30 mouse cellular contexts compared by ENCODE assay signal in genomic region chr2:32839261-32839660, GRCm38 (mm10). TPM values are rescaled to one million over a fixed set of nuclear protein-coding genes. Genes with fewer than 3 reads are reported as not detected.
DNase-seq lines count a peak whose midpoint lies in the region; ATAC-seq and TF ChIP-seq lines count a peak whose summit lies in the region.
"Had no signal": no experiment of that assay in that cellular context is flagged by ENCODE, and none has a peak within 500 bp of the region (broad histone marks: within the 10 kb centered on the region; RNA-seq: fewer than 3 reads in every experiment).

No protein-coding gene starts in this region.

- TF ChIP-seq POLR2A in olfactory bulb, adult 2 months (IDR thresholded peaks at IDR 0.05; ENCODE audit: insufficient read depth, low read depth, low read length) = no peak

- no peaks in the 10 kb centered on the region for H3K9me3 ChIP-seq in heart, embryonic 11.5 days (replicated peaks; ENCODE audit: control insufficient read depth, low read length)
- H3K9me3 ChIP-seq in heart, embryonic 16.5 days (replicated peaks; ENCODE audit: control insufficient read depth, low read length) = no peaks in the 10 kb centered on the region
- H3K9me3 ChIP-seq in midbrain, embryonic 13.5 days = no peaks in the 10 kb centered on the region
- H3K9me3 ChIP-seq in midbrain, embryonic 16.5 days (replicated peaks; ENCODE audit: control insufficient read depth, low read length, poor library complexity, severe bottlenecking) = no peaks in the 10 kb centered on the region
- H3K9me3 ChIP-seq: embryonic facial prominence, embryonic 13.5 days; forebrain, embryonic 10.5 days; forebrain, embryonic 15.5 days; hindbrain, embryonic 10.5 days; intestine, embryonic 15.5 days; limb, embryonic 12.5 days; liver, embryonic 15.5 days; neural tube, embryonic 13.5 days; stomach, embryonic 15.5 days had no signal

- H3K27ac ChIP-seq in heart, embryonic 11.5 days (ENCODE audit: low read depth, low read length) = peak overlapping the region; percentile 32; the same call in 1 of the 2 replicates
- H3K27ac ChIP-seq in heart, embryonic 16.5 days (ENCODE audit: low read length) = peak overlapping the region; percentile 80
- H3K27ac ChIP-seq in midbrain, embryonic 13.5 days = 0 out of 2 replicates have a peak overlapping the region, but pooled peaks have one; percentile 19
- H3K27ac ChIP-seq in midbrain, embryonic 16.5 days (ENCODE audit: low read length) = no peak overlapping the region
- peak overlapping the region; percentile 98 for H3K27ac ChIP-seq in olfactory bulb, adult 2 months (ENCODE audit: insufficient read depth, low read depth, low read length)
- H3K27ac ChIP-seq: embryonic facial prominence, embryonic 13.5 days; forebrain, embryonic 15.5 days; hindbrain, embryonic 10.5 days; hindbrain, postnatal 0 days; intestine, embryonic 15.5 days; kidney, postnatal 0 days; limb, embryonic 12.5 days; liver, embryonic 15.5 days; neural tube, embryonic 13.5 days; stomach, embryonic 15.5 days had no signal

- no peak for DNase-seq in heart, postnatal 25 days (ENCODE audit: low spot score)
- DNase-seq in heart, adult 18-20 months = no peak
- DNase-seq in yolk sac, embryonic 10.5 days (ENCODE audit: low spot score) = no peak
- DNase-seq: adrenal gland, postnatal 25 days; B cell, adult 2 months; cerebellum, adult 18-20 months; cerebellum, postnatal 14 days; gastrocnemius, postnatal 10 days; kidney, adult 2 months; kidney, postnatal 4 days; lung, embryonic 14.5 days; lung, postnatal 14 days; right cerebral cortex, postnatal 14 days had no signal

- H3K4me2 ChIP-seq in heart, embryonic 11.5 days = no peak overlapping the region
- H3K4me2 ChIP-seq in heart, embryonic 16.5 days (ENCODE audit: low read depth, low read length) = no peak overlapping the region
- H3K4me2 ChIP-seq in midbrain, embryonic 13.5 days (replicated peaks) = no peak overlapping the region
- H3K4me2 ChIP-seq in midbrain, embryonic 16.5 days (ENCODE audit: low read length) = no peak overlapping the region
- H3K4me2 ChIP-seq: embryonic facial prominence, embryonic 13.5 days; forebrain, embryonic 15.5 days; intestine, embryonic 15.5 days; limb, embryonic 12.5 days; liver, embryonic 15.5 days; lung, embryonic 14.5 days; neural tube, embryonic 13.5 days; stomach, embryonic 15.5 days had no signal

- peak overlapping the region; percentile 30; the same call in 1 of the 2 replicates for H3K9ac ChIP-seq in heart, embryonic 11.5 days (ENCODE audit: low read depth, low read length)
- H3K9ac ChIP-seq in heart, embryonic 16.5 days (ENCODE audit: low read length) = peak overlapping the region; percentile 47
- no peak overlapping the region for H3K9ac ChIP-seq in midbrain, embryonic 13.5 days (replicated peaks)
- no peak overlapping the region for H3K9ac ChIP-seq in midbrain, embryonic 16.5 days (ENCODE audit: low read depth, low read length)
- H3K9ac ChIP-seq: forebrain, embryonic 15.5 days; intestine, embryonic 15.5 days; limb, embryonic 12.5 days; liver, embryonic 15.5 days; lung, embryonic 14.5 days; neural tube, embryonic 13.5 days; stomach, embryonic 15.5 days had no signal

- no peak for TF ChIP-seq CTCF in olfactory bulb, adult 2 months (IDR thresholded peaks at IDR 0.05; ENCODE audit: insufficient read depth, low read depth, low read length)

- H3K36me3 ChIP-seq in heart, embryonic 11.5 days (ENCODE audit: control insufficient read depth, insufficient read depth, low read length) = no peaks in the 10 kb centered on the region
- H3K36me3 ChIP-seq in heart, embryonic 16.5 days (ENCODE audit: control insufficient read depth, insufficient read depth) = no peaks in the 10 kb centered on the region
- H3K36me3 ChIP-seq in midbrain, embryonic 13.5 days = peaks cover 17% of the 10 kb centered on the region
- H3K36me3 ChIP-seq in midbrain, embryonic 16.5 days (ENCODE audit: control insufficient read depth, insufficient read depth, low read length) = no peaks in the 10 kb centered on the region
- H3K36me3 ChIP-seq: embryonic facial prominence, embryonic 13.5 days; intestine, embryonic 15.5 days; limb, embryonic 12.5 days; liver, embryonic 15.5 days; stomach, embryonic 15.5 days had no signal

- ATAC-seq in heart, embryonic 11.5 days (replicated peaks; ENCODE audit: insufficient number of reproducible peaks, low FRiP score, low TSS enrichment) = no peak
- ATAC-seq in heart, embryonic 16.5 days (replicated peaks; ENCODE audit: extremely low read depth, insufficient read depth, low FRiP score) = no peak
- ATAC-seq in midbrain, embryonic 13.5 days = no peak
- no peak for ATAC-seq in midbrain, embryonic 16.5 days
- ATAC-seq: forebrain, embryonic 15.5 days; hindbrain, postnatal 0 days; intestine, embryonic 15.5 days had no signal

- no peaks in the 10 kb centered on the region for H3K27me3 ChIP-seq in heart, embryonic 11.5 days (ENCODE audit: control insufficient read depth, insufficient read depth, low read length)
- H3K27me3 ChIP-seq in heart, embryonic 16.5 days (ENCODE audit: control insufficient read depth, insufficient read depth, low read length) = no peaks in the 10 kb centered on the region
- H3K27me3 ChIP-seq in midbrain, embryonic 13.5 days = no peaks in the 10 kb centered on the region
- H3K27me3 ChIP-seq in midbrain, embryonic 16.5 days (ENCODE audit: control insufficient read depth, insufficient read depth, low read depth, low read length) = no peaks in the 10 kb centered on the region
- H3K27me3 ChIP-seq: embryonic facial prominence, embryonic 13.5 days; forebrain, embryonic 15.5 days; intestine, embryonic 15.5 days; limb, embryonic 12.5 days; liver, embryonic 15.5 days; neural tube, embryonic 13.5 days; stomach, embryonic 15.5 days had no signal

- intact Hi-C loops in heart, postnatal 25 days (cut with DNase I) = no loop called here

- 44% methylated on average over 2 of the region's 2 CpGs for WGBS in heart, embryonic 11.5 days (ENCODE audit: insufficient replicate concordance)
- 57% methylated on average over 2 of the region's 2 CpGs for WGBS in heart, embryonic 16.5 days
- 81% methylated on average over 2 of the region's 2 CpGs for WGBS in midbrain, embryonic 13.5 days
- 72% methylated on average over 2 of the region's 2 CpGs for WGBS in midbrain, embryonic 16.5 days
- WGBS in olfactory bulb, adult 2 months = 34% methylated on average over 2 of the region's 2 CpGs

- H3K4me1 ChIP-seq in heart, embryonic 11.5 days (ENCODE audit: control insufficient read depth, insufficient read depth, low read length) = peaks cover 27% of the 10 kb centered on the region
- H3K4me1 ChIP-seq in heart, embryonic 16.5 days (ENCODE audit: control insufficient read depth, insufficient read depth, low read length) = peaks cover 43% of the 10 kb centered on the region
- H3K4me1 ChIP-seq in midbrain, embryonic 13.5 days (replicated peaks) = peaks cover 20% of the 10 kb centered on the region
- peaks cover 8% of the 10 kb centered on the region; the same call in 1 of the 2 replicates for H3K4me1 ChIP-seq in midbrain, embryonic 16.5 days (ENCODE audit: control insufficient read depth, insufficient read depth, low read length)
- H3K4me1 ChIP-seq in olfactory bulb, adult 2 months (ENCODE audit: control insufficient read depth, insufficient read depth, low read length) = peaks cover 52% of the 10 kb centered on the region

- H3K4me3 ChIP-seq in heart, embryonic 11.5 days (ENCODE audit: low read depth, low read length) = no peak overlapping the region
- H3K4me3 ChIP-seq in heart, embryonic 16.5 days (ENCODE audit: low read length) = no peak overlapping the region
- no peak overlapping the region for H3K4me3 ChIP-seq in midbrain, embryonic 13.5 days (replicated peaks)
- no peak overlapping the region for H3K4me3 ChIP-seq in midbrain, embryonic 16.5 days (ENCODE audit: low read depth, low read length)
- peak overlapping the region; percentile 17; the same call in 1 of the 2 replicates for H3K4me3 ChIP-seq in olfactory bulb, adult 2 months (ENCODE audit: insufficient read depth, low read depth, low read length)
- H3K4me3 ChIP-seq: embryonic facial prominence, embryonic 13.5 days; forebrain, embryonic 10.5 days; forebrain, embryonic 15.5 days; hindbrain, embryonic 10.5 days; intestine, embryonic 15.5 days; limb, embryonic 12.5 days; liver, embryonic 15.5 days; neural tube, embryonic 13.5 days; stomach, embryonic 15.5 days had no signal

RNA-seq across cellular contexts. Expression of gene Stxbp1, which starts 7.8 kb away (rescaled TPM):
- 20.6 and 26.1 TPM in 2 replicates for polyA plus RNA-seq in heart, embryonic 11.5 days (2014; fragmentation: Nextera tagmentation; extraction: Ambion mirVana)
- 10 to 100 TPM; 11.0 to 11.7 TPM for total RNA-seq in heart, postnatal 25 days (2021)
- 28.0 and 29.2 TPM in 2 replicates for polyA plus RNA-seq in heart, embryonic 16.5 days (2015; fragmentation: Nextera tagmentation; extraction: Ambion mirVana)
- 10 to 100 TPM; 12.2 to 13.0 TPM for total RNA-seq in heart, adult 18-20 months (2021)
- polyA plus RNA-seq in midbrain, embryonic 13.5 days (2015; fragmentation: Nextera tagmentation; extraction: Ambion mirVana) = 165 and 168 TPM in 2 replicates
- polyA plus RNA-seq in midbrain, embryonic 16.5 days (2015; fragmentation: Nextera tagmentation; extraction: Ambion mirVana) = 340 and 389 TPM in 2 replicates
- 182 and 623 TPM in 2 replicates for polyA plus RNA-seq in olfactory bulb, adult 2 months (2012; ENCODE audit: insufficient read depth, insufficient read length, low replicate concordance, missing spikeins)

RNA-seq across cellular contexts. Expression of gene Fam129b, which starts 36.7 kb away (rescaled TPM):
- 21.5 and 24.2 TPM in 2 replicates for polyA plus RNA-seq in heart, embryonic 11.5 days (2014; fragmentation: Nextera tagmentation; extraction: Ambion mirVana)
- total RNA-seq in heart, postnatal 25 days (2021) = 10 to 100 TPM; 23.8 to 31.9 TPM
- 44.9 and 57.3 TPM in 2 replicates for polyA plus RNA-seq in heart, embryonic 16.5 days (2015; fragmentation: Nextera tagmentation; extraction: Ambion mirVana)
- total RNA-seq in heart, adult 18-20 months (2021) = 10 to 100 TPM; 20.4 to 25.0 TPM
- 20.9 and 27.5 TPM in 2 replicates for polyA plus RNA-seq in midbrain, embryonic 13.5 days (2015; fragmentation: Nextera tagmentation; extraction: Ambion mirVana)
- 25.3 and 27.4 TPM in 2 replicates for polyA plus RNA-seq in midbrain, embryonic 16.5 days (2015; fragmentation: Nextera tagmentation; extraction: Ambion mirVana)
- not detected in 2 replicates for polyA plus RNA-seq in olfactory bulb, adult 2 months (2012; ENCODE audit: insufficient read depth, insufficient read length, low replicate concordance, missing spikeins)

RNA-seq across cellular contexts. Expression of gene Cfap157, which starts 55.0 kb away (rescaled TPM):
- polyA plus RNA-seq in heart, embryonic 11.5 days (2014; fragmentation: Nextera tagmentation; extraction: Ambion mirVana) = 0.57 and 0.84 TPM in 2 replicates
- total RNA-seq in heart, postnatal 25 days (2021) = not detected
- 0.53 and 0.70 TPM in 2 replicates for polyA plus RNA-seq in heart, embryonic 16.5 days (2015; fragmentation: Nextera tagmentation; extraction: Ambion mirVana)
- not detected for total RNA-seq in heart, adult 18-20 months (2021)
- 0.46 and 2.0 TPM in 2 replicates for polyA plus RNA-seq in midbrain, embryonic 13.5 days (2015; fragmentation: Nextera tagmentation; extraction: Ambion mirVana)
- 0.82 and 0.99 TPM in 2 replicates for polyA plus RNA-seq in midbrain, embryonic 16.5 days (2015; fragmentation: Nextera tagmentation; extraction: Ambion mirVana)
- polyA plus RNA-seq in olfactory bulb, adult 2 months (2012; ENCODE audit: insufficient read depth, insufficient read length, low replicate concordance, missing spikeins) = not detected in 2 replicates
- total RNA-seq: adrenal gland, postnatal 25 days; gastrocnemius, postnatal 10 days; liver, adult 2 months had no signal
- polyA plus RNA-seq: kidney, adult 2 months; liver, adult 2 months; liver, embryonic 15.5 days had no signal

Comparison
In these comparisons a context has a peak if more than half of its experiments do, and no peak if none do; other contexts are left out.
1. H3K9ac ChIP-seq: peak in heart, embryonic 11.5 days (single experiment) and heart, embryonic 16.5 days (single experiment); none in midbrain, embryonic 13.5 days (single experiment) and midbrain, embryonic 16.5 days (single experiment).